Mouse (Mus musculus): ENCODE measurements around the gene Gm49345. TPM values are rescaled to one million over a fixed set of nuclear protein-coding genes. Genes with fewer than 3 reads are reported as not detected.

The Gm49345 gene
- polyA plus RNA-seq, 1 experiment, result 15.6 TPM

DNA sequence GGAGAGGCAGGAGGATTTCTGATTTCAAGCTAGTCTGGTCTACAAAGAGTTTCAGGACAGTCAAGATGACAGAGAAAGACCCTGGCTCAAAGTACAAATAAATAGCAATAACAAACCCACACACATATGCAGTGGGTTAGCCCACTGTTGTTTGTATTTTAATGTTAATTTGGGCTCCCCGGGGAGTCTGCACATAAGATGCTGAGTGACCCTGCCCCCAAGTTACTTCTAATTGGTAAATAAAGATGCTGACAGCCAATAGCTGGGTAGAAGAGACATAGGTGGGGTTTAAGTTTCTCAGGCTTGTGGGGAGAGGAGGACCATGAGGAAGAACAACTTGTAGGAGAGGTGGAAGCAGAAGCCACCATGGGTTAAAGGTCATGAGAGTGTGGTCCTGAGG lies 91.6 kb downstream of the Gm49345 start:
- Histone ChIP-seq H3K4me1 (ENCODE audit: control insufficient read depth, insufficient read depth, low read length) (peaks cover 2% of the 10 kb centered on the region), H3K9me3 (replicated peaks; ENCODE audit: control insufficient read depth, insufficient read depth, low read length, poor library complexity, severe bottlenecking) (no peaks in the 10 kb centered on the region), H3K4me3 (ENCODE audit: low read depth, low read length) (no peak overlapping the region), H3K27ac (ENCODE audit: insufficient read depth, low read length) (peak overlapping the region; percentile 51; the same call in 1 of the 2 replicates), H3K27me3 (ENCODE audit: control insufficient read depth, insufficient read depth, low read length, poor library complexity, severe bottlenecking) (no peaks in the 10 kb centered on the region), H3K9ac (ENCODE audit: low read depth, poor library complexity, severe bottlenecking) (no peak overlapping the region), H3K36me3 (ENCODE audit: control insufficient read depth, insufficient read depth, low read length, poor library complexity, severe bottlenecking) (peaks cover 29% of the 10 kb centered on the region)
- no peak for TF ChIP-seq CTCF (IDR thresholded peaks at IDR 0.05; ENCODE audit: low read depth, low read length)
- no peak for TF ChIP-seq EP300 (IDR thresholded peaks at IDR 0.05; ENCODE audit: insufficient read depth, low read depth, low read length)
- no peak for TF ChIP-seq POLR2A (IDR thresholded peaks at IDR 0.05; ENCODE audit: insufficient read depth, low read length)

Other genes starting within 250 kb of the Gm49345 start
- 10.5 and 10.9 TPM in 2 replicates for gene Zfp429, start 237.9 kb downstream of the Gm49345 start, polyA plus RNA-seq (2011; ENCODE audit: insufficient read depth, insufficient read length, low read depth, missing spikeins)
- gene Zfp459, start 216.4 kb downstream of the Gm49345 start, polyA plus RNA-seq (2011; ENCODE audit: insufficient read depth, insufficient read length, low read depth, missing spikeins), result 24.0 and 25.7 TPM in 2 replicates
- gene Zfp874a, start 186.1 kb downstream of the Gm49345 start, polyA plus RNA-seq (2011; ENCODE audit: insufficient read depth, insufficient read length, low read depth, missing spikeins), result 26.9 and 28.9 TPM in 2 replicates
- 10.1 and 19.3 TPM in 2 replicates for gene Zfp874b, start 153.5 kb downstream of the Gm49345 start, polyA plus RNA-seq (2011; ENCODE audit: insufficient read depth, insufficient read length, low read depth, missing spikeins)
- gene Zfp58, start 137.2 kb downstream of the Gm49345 start, polyA plus RNA-seq (2011; ENCODE audit: insufficient read depth, insufficient read length, low read depth, missing spikeins), result 10.3 and 10.7 TPM in 2 replicates
- not detected in 2 replicates for gene Gm26965, start 111.6 kb downstream of the Gm49345 start, polyA plus RNA-seq (2011; ENCODE audit: insufficient read depth, insufficient read length, low read depth, missing spikeins)
- gene Zfp87, start 111.6 kb downstream of the Gm49345 start, polyA plus RNA-seq (2011; ENCODE audit: insufficient read depth, insufficient read length, low read depth, missing spikeins), result 15.0 and 15.5 TPM in 2 replicates
- 9.3 and 9.9 TPM in 2 replicates for gene Zfp748, start 83.9 kb downstream of the Gm49345 start, polyA plus RNA-seq (2011; ENCODE audit: insufficient read depth, insufficient read length, low read depth, missing spikeins)
- 10.6 and 11.9 TPM in 2 replicates for gene Zfp729b, start 28.1 kb downstream of the Gm49345 start, polyA plus RNA-seq (2011; ENCODE audit: insufficient read depth, insufficient read length, low read depth, missing spikeins)
- gene Zfp729a, start within 50 bp of the Gm49345 start, polyA plus RNA-seq (2011; ENCODE audit: insufficient read depth, insufficient read length, low read depth, missing spikeins), result 10.8 and 11.1 TPM in 2 replicates
- gene Zfp738, start 49.3 kb upstream of the Gm49345 start, polyA plus RNA-seq (2011; ENCODE audit: insufficient read depth, insufficient read length, low read depth, missing spikeins), result 19.1 and 21.6 TPM in 2 replicates
- 12.1 and 12.6 TPM in 2 replicates for gene Zfp65, start 91.4 kb upstream of the Gm49345 start, polyA plus RNA-seq (2011; ENCODE audit: insufficient read depth, insufficient read length, low read depth, missing spikeins)
- 4.4 and 5.5 TPM in 2 replicates for gene Zfp85, start 117.5 kb upstream of the Gm49345 start, polyA plus RNA-seq (2011; ENCODE audit: insufficient read depth, insufficient read length, low read depth, missing spikeins)
- gene Zfp493, start 141.9 kb upstream of the Gm49345 start, polyA plus RNA-seq (2011; ENCODE audit: insufficient read depth, insufficient read length, low read depth, missing spikeins), result 15.5 and 16.6 TPM in 2 replicates
- gene Zfp273, start 176.0 kb upstream of the Gm49345 start, polyA plus RNA-seq (2011; ENCODE audit: insufficient read depth, insufficient read length, low read depth, missing spikeins), result 4.8 and 5.5 TPM in 2 replicates
- gene Gm10037, start 193.3 kb upstream of the Gm49345 start, polyA plus RNA-seq (2011; ENCODE audit: insufficient read depth, insufficient read length, low read depth, missing spikeins), result 5.4 and 8.5 TPM in 2 replicates
- not detected in 2 replicates for gene BC048507, start 225.6 kb upstream of the Gm49345 start, polyA plus RNA-seq (2011; ENCODE audit: insufficient read depth, insufficient read length, low read depth, missing spikeins)